Mouse (Mus musculus) lung, embryonic 16.5 days (tissue): ENCODE results near the gene Ptpa. TPM values are rescaled to one million over a fixed set of nuclear protein-coding genes. Genes with fewer than 3 reads are reported as not detected.

Source experiments
- ATAC-seq: fragments of 200-750 bp; cut with Nextera tagmentation; 2 replicates; pipeline ENCODE4 v1.8.0; 2017; ENCODE audit warnings: low read depth, mild to moderate bottlenecking, moderate library complexity
- H3K27ac ChIP-seq: fragments of 300-500 bp; sonication (generic); 2 replicates; pipeline ENCODE4 v1.5.1; 2014; ENCODE audit warnings: mild to moderate bottlenecking, control low read depth, low read length
- H3K27me3 ChIP-seq: fragments of 300-500 bp; sonication (generic); 2 replicates; pipeline ENCODE4 v1.6.1; 2014; ENCODE audit warnings: low read depth, low read length, mixed read lengths; ENCODE audit not compliant: control insufficient read depth, insufficient read depth
- H3K36me3 ChIP-seq: fragments of 300-500 bp; sonication (generic); 2 replicates; pipeline ENCODE4 v1.6.1; 2014; ENCODE audit warnings: low read length; ENCODE audit not compliant: control insufficient read depth, insufficient read depth
- H3K4me1 ChIP-seq: fragments of 300-500 bp; sonication (generic); replicated peaks from 2 replicates; pipeline ENCODE4 v1.6.1; 2014; ENCODE audit warnings: low read length, mixed read lengths; ENCODE audit not compliant: control insufficient read depth, insufficient read depth
- H3K4me2 ChIP-seq: fragments of 300-500 bp; sonication (generic); 2 replicates; pipeline ENCODE4 v1.6.1; 2014; ENCODE audit warnings: low read depth, low read length, control low read depth
- H3K4me3 ChIP-seq: fragments of 300-500 bp; sonication (generic); 2 replicates; pipeline ENCODE4 v1.5.1; 2014; ENCODE audit warnings: mild to moderate bottlenecking, low read length, control low read depth
- H3K9ac ChIP-seq: fragments of 300-500 bp; sonication (generic); 2 replicates; pipeline ENCODE4 v1.6.1; 2014; ENCODE audit warnings: low read length, control low read depth
- H3K9me3 ChIP-seq: fragments of 300-500 bp; sonication (generic); 2 replicates; pipeline ENCODE4 v1.6.1; 2016; ENCODE audit warnings: low read length; ENCODE audit not compliant: control insufficient read depth
- WGBS: fragments of 180-500 bp; shearing (Covaris S2); extraction: QIAGEN DNeasy Blood & Tissue Kit; methylation state at CpG from one replicate; pipeline ENCODE4 v1.1.7; 2014; 5-methylcytosine and 5-hydroxymethylcytosine counted together
- polyA plus RNA-seq: library from polyadenylated mRNA; unstranded; fragments of >200 nt; fragmentation: Nextera tagmentation; extraction: Ambion mirVana; gene quantifications from 2 replicates; pipeline ENCODE4 v1.2.1, GENCODE M21; 2015

Gene Ptpa
- polyA plus RNA-seq, 1 experiment from 2014 or later, result 163 TPM

- 87% methylated on average over 10 of the region's 10 CpGs for WGBS
- H3K27ac ChIP-seq, result peak overlapping the region; percentile 91
- no peak for ATAC-seq
- no peaks in the 10 kb centered on the region for H3K9me3 ChIP-seq
- peaks cover 34% of the 10 kb centered on the region for H3K36me3 ChIP-seq
- H3K9ac ChIP-seq, result peak overlapping the region; percentile 27
- H3K27me3 ChIP-seq, result no peaks in the 10 kb centered on the region
- H3K4me3 ChIP-seq, result no peak overlapping the region
- peaks cover 21% of the 10 kb centered on the region for H3K4me1 ChIP-seq
- no peak overlapping the region for H3K4me2 ChIP-seq
Measured at GRCm38 (mm10) chr2:30397986-30398512, 17.8 kb upstream of the Ptpa start.

GRCm38 (mm10) chr2:30399191-30400171 is 16.4 kb upstream of the Ptpa start:
- ATAC-seq, result peak; percentile 94
- Histone ChIP-seq H3K27ac (peak overlapping the region; percentile 91), H3K4me2 (no peak overlapping the region), H3K9me3 (no peaks in the 10 kb centered on the region), H3K9ac (peak overlapping the region; percentile 33), H3K4me3 (no peak overlapping the region), H3K36me3 (peaks cover 34% of the 10 kb centered on the region), H3K27me3 (no peaks in the 10 kb centered on the region), H3K4me1 (peaks cover 13% of the 10 kb centered on the region; the same call in 1 of the 2 replicates)
- WGBS, result 50% methylated on average over 20 of the region's 20 CpGs

GRCm38 (mm10) chr2:30401581-30401980 is 14.3 kb upstream of the Ptpa start:
- Histone ChIP-seq H3K4me1 (peaks cover 13% of the 10 kb centered on the region; the same call in 1 of the 2 replicates), H3K27me3 (no peaks in the 10 kb centered on the region), H3K36me3 (peaks cover 24% of the 10 kb centered on the region), H3K27ac (no peak overlapping the region), H3K4me2 (no peak overlapping the region), H3K9me3 (no peaks in the 10 kb centered on the region), H3K9ac (no peak overlapping the region), H3K4me3 (no peak overlapping the region)
- 82% methylated on average over 1 of the region's 1 CpGs for WGBS
- no peak for ATAC-seq

GRCm38 (mm10) chr2:30402351-30402826 is 13.4 kb upstream of the Ptpa start:
- H3K27ac ChIP-seq, result no peak overlapping the region
- ATAC-seq, result no peak
- no peak overlapping the region for H3K9ac ChIP-seq
- no peak overlapping the region for H3K4me2 ChIP-seq
- H3K27me3 ChIP-seq, result no peaks in the 10 kb centered on the region
- peaks cover 16% of the 10 kb centered on the region for H3K36me3 ChIP-seq
- peaks cover 13% of the 10 kb centered on the region; the same call in 1 of the 2 replicates for H3K4me1 ChIP-seq
- 91% methylated on average over 9 of the region's 9 CpGs for WGBS
- no peak overlapping the region for H3K4me3 ChIP-seq
- no peaks in the 10 kb centered on the region for H3K9me3 ChIP-seq

GRCm38 (mm10) chr2:30402843-30403242 is 13.0 kb upstream of the Ptpa start:
- Histone ChIP-seq H3K9me3 (no peaks in the 10 kb centered on the region), H3K4me2 (no peak overlapping the region), H3K36me3 (peaks cover 12% of the 10 kb centered on the region), H3K4me1 (peaks cover 13% of the 10 kb centered on the region; the same call in 1 of the 2 replicates), H3K9ac (no peak overlapping the region), H3K4me3 (no peak overlapping the region), H3K27ac (no peak overlapping the region), H3K27me3 (no peaks in the 10 kb centered on the region)
- WGBS, result 73% methylated on average over 2 of the region's 2 CpGs
- no peak for ATAC-seq

GRCm38 (mm10) chr2:30403870-30404269 is 12.0 kb upstream of the Ptpa start:
- no peak overlapping the region for H3K4me2 ChIP-seq
- H3K9me3 ChIP-seq, result no peaks in the 10 kb centered on the region
- no peak overlapping the region for H3K4me3 ChIP-seq
- no peak overlapping the region for H3K9ac ChIP-seq
- ATAC-seq, result no peak
- peaks cover 14% of the 10 kb centered on the region for H3K36me3 ChIP-seq
- no peaks in the 10 kb centered on the region for H3K27me3 ChIP-seq
- peaks cover 7% of the 10 kb centered on the region; the same call in 1 of the 2 replicates for H3K4me1 ChIP-seq
- WGBS, result 74% methylated on average over 1 of the region's 1 CpGs
- no peak overlapping the region for H3K27ac ChIP-seq

GRCm38 (mm10) chr2:30407221-30407620 is 8.6 kb upstream of the Ptpa start:
- Histone ChIP-seq H3K36me3 (peaks cover 15% of the 10 kb centered on the region), H3K4me3 (no peak overlapping the region)
- 81% methylated on average over 2 of the region's 2 CpGs for WGBS

GRCm38 (mm10) chr2:30407778-30408177 is 8.1 kb upstream of the Ptpa start:
- H3K9me3 ChIP-seq, result no peaks in the 10 kb centered on the region
- no peak for ATAC-seq
- H3K36me3 ChIP-seq, result peaks cover 10% of the 10 kb centered on the region
- 88% methylated on average over 10 of the region's 10 CpGs for WGBS
- H3K27me3 ChIP-seq, result no peaks in the 10 kb centered on the region
- H3K9ac ChIP-seq, result no peak overlapping the region
- H3K27ac ChIP-seq, result no peak overlapping the region
- no peaks in the 10 kb centered on the region for H3K4me1 ChIP-seq
- no peak overlapping the region for H3K4me2 ChIP-seq
- H3K4me3 ChIP-seq, result no peak overlapping the region

More at GRCm38 (mm10) chr2:30407221-30407620, 8.6 kb upstream of the Ptpa start:
- Histone ChIP-seq H3K27ac (no peak overlapping the region), H3K4me1 (no peaks in the 10 kb centered on the region), H3K27me3 (no peaks in the 10 kb centered on the region), H3K9ac (no peak overlapping the region), H3K4me2 (no peak overlapping the region), H3K9me3 (no peaks in the 10 kb centered on the region)
- no peak for ATAC-seq

- no peak for ATAC-seq
- H3K36me3 ChIP-seq, result peaks cover 9% of the 10 kb centered on the region
Measured at GRCm38 (mm10) chr2:30408452-30409100, 7.3 kb upstream of the Ptpa start.

More at GRCm38 (mm10) chr2:30408452-30409100, 7.3 kb upstream of the Ptpa start:
- 74% methylated on average over 8 of the region's 8 CpGs for WGBS
- peaks cover 2% of the 10 kb centered on the region; the same call in 1 of the 2 replicates for H3K4me1 ChIP-seq
- H3K9ac ChIP-seq, result no peak overlapping the region
- H3K4me2 ChIP-seq, result no peak overlapping the region
- no peaks in the 10 kb centered on the region for H3K9me3 ChIP-seq
- no peaks in the 10 kb centered on the region for H3K27me3 ChIP-seq
- no peak overlapping the region for H3K4me3 ChIP-seq
- no peak overlapping the region for H3K27ac ChIP-seq
